Mouse (Mus musculus) right cerebral cortex, postnatal 4 days (tissue): ENCODE measurements at regions not wholly inside any gene's neighbourhood (a gene's known extent, or its start where the extent isn't known, plus 50 kb on each side); places are given as distances from the start of the nearest gene placed in this dataset.
A peak's percentile ranks its signal among the peaks of the same experiment; 100 is the strongest.

Experiments used
- DNase-seq: peaks from one replicate; pipeline ENCODE4 v3.0.0-alpha.2; 2022

DNA sequence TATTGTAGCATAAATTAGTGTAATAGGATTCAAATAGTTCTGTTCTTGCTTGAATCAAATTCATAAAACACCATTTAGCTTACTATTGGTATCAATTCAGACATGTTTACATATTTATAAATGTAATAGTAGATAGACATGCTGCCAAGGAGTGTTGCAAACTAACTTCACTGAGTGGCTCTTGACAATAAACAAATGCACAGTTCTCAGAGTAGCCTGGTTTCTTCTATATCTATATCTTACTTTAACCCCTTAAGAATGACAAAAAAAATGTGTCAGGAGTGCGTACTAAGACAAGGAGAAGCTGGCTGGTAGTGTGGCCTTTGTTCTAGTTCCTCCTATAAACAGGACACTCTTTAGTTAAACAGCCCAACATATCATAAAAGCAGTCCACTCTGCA lies 213.0 kb upstream of the Nrsn1 start:
- DNase-seq = no peak

DNA sequence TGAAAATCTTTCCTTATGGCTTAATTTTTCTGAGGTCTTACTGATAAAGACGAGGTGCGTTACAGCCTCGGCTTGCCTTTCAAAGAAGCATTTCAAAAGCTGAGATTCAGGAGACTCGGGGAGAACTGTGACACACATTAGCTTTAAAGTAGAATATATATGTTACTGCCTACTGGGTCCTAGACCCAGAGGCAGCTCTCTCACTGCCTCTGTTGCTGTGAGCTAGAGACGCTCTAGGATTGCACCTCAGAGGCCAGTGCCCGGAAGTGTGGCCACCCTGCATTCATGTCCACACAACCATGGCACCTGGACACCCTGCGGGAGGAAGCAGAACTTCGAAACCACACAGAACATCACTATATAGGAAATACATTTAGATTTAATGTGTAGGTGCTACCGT lies 181.6 kb upstream of the Nrsn1 start:
- no peak for DNase-seq

DNA sequence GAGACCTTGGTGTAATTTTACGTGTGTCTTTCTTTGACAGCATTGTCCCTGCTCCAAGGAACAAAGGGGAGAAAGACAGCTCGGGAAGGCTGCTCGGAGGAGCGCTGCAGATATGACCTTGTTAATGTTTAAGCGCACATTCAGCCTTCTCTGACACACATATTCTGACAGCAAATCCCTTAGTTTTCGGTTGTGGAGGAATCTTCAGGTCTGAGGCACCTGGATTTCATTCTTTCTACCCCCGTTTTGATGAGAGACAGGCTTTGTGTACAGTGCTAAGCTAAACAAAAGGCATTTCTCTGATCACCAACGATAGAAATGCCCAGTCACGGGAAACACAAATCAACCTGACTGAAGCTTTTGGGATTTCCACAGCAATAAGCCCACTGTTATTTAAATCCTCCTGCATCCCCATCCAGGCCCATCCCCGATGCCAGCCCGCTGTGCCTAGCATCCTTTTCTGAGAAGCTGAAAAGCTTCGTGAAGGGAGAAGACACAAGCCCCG lies 181.1 kb upstream of the Nrsn1 start:
- DNase-seq = peak; percentile 16

DNA sequence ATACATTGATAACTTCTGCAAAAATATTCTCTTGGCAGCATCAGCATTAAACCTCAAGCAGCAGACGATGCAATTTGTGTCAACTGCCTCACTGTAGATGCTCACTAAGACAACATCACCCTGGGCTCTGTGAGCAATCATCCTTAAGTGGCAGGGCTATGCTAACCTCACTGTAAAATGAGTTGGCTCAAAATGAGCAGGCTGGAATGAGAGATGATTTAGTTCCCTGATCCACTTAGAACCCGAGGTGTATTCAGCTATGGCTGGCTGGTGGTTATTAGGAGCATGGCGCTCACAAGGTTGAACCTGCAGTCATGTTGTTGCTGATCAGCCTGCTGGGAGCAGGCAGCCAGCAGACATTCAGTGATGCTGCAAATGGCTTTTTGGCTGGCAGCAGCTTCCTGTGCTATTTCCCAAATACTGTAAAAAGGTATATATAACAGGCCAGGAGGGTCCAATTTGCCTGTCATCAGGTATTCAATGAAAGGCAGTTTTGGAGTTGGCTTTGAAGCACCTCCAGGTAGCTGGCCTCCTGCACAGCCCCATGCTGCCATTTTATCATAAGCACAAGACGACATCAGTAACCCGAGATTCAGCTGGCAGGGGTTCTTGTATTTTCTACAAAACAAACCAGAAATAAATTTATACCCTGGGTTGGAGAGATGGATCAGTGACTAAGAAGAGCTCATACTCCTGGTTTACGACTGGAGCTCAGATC lies 159.6 kb upstream of the Nrsn1 start:
- DNase-seq = no peak

DNA sequence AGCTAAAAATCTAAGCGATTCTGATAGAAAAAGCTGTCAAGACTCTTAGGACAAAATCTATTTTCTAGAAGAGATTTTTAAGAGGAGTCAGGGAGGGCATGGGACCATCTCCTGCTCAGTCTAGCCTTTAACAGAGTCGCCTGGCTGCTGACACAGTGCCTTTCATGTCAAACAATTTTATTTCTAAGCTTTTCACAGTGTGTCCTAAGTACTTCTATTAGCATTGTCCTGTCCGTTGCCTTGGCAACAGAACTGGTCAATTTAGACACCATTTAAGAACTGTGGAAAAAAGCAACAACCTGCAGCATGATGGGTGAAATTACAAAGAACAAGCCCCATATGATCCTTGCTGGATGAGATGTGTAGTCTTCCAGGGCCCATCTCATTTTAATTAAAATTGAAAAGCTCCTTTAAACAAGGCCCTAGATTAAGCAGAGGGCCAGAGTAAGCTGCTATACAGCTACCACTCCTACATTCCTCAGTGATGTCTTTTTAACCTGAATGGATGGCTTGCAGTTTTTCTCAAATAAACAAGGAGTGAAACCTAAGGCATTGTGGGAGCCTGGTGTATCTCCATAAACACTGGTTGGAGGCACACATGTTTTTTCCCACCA lies 133.0 kb upstream of the Nrsn1 start:
- no peak for DNase-seq

DNA sequence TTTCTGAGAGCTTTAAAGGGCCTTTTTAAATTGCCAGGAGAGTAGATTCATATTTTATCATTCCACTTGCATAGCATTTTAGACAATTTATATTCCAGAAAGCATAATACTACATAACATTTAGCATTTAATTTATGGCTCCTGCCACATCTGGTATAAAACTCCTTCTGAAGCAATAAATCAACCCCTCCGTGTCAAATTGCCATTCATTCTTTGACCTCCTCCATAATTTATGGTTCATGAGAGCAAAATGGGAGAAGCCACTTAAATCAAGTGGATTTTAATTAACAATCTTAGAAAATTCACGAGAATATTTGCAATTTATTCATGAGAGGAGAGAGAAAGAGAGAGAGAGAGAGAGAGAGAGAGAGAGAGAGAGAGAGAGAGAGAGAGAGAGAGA lies 132.4 kb upstream of the Nrsn1 start:
- DNase-seq = no peak

DNA sequence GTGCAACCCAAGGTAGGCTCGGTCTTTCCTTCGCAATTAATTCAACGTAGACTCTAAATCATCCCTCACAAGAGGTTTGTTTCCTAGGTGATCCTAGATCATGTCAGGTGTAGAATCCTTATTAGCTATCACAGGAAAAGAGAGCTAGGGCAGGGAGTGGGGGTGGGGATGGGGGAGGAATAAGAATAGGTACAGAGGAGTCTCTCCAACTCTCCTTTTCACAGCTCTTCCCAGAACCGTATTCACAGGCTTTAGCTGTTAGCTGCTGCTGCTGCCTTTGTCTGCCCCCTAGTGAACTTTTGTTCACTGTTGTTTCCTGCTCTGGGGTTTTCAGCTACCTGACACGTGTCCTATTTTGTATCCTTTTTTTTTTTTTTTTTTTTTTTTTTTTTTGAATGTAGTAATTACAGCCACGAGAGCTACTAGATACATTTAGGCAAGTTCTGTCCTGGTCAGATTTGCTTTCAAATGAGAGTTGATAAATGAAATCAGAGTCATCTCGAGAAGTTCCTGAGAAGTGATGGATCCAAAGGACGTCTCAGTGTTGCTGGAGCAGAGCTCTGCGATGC lies 131.7 kb upstream of the Nrsn1 start:
- DNase-seq = no peak

DNA sequence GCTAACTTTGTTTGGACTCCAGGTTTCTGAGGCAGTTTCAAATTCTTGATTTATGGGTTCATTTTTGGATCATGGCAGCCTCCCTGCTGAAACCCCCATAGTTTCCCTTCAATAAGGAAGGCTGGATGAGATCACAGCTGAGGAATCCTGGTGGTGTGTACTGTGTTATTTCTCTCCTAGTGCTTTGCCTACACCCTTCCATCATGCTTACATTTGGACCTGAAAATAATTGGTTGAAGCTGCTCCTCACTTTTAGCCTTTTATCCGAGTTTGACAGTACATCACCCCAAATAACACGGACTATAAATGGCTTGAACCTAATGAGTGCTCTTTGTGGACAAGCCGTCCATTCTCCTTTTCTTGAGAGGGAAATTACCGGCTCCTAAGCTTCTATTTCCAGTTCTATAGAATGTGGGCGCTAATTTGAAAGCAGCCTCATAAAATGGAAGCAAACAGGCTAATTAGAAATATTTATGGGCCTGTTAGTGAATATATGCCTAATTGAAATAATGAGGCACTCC lies 122.5 kb upstream of the Nrsn1 start:
- DNase-seq = no peak

DNA sequence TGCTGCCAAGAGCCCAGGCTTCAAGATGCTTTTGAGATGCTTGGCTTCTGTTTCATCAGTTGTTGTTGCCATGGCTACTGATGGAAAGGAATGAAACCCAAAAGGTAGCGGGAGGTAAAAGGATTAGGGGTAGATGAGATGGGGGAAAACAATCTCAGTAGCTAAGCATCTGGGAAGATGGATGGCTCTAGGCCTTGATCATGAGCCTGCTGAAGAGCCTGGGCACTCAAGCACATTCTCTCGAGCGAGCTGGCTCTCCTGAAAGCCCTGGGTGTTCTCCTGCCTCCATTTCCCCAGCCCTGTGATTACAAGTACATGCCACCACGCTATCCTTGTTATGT lies 92.3 kb upstream of the Nrsn1 start:
- no peak for DNase-seq

DNA sequence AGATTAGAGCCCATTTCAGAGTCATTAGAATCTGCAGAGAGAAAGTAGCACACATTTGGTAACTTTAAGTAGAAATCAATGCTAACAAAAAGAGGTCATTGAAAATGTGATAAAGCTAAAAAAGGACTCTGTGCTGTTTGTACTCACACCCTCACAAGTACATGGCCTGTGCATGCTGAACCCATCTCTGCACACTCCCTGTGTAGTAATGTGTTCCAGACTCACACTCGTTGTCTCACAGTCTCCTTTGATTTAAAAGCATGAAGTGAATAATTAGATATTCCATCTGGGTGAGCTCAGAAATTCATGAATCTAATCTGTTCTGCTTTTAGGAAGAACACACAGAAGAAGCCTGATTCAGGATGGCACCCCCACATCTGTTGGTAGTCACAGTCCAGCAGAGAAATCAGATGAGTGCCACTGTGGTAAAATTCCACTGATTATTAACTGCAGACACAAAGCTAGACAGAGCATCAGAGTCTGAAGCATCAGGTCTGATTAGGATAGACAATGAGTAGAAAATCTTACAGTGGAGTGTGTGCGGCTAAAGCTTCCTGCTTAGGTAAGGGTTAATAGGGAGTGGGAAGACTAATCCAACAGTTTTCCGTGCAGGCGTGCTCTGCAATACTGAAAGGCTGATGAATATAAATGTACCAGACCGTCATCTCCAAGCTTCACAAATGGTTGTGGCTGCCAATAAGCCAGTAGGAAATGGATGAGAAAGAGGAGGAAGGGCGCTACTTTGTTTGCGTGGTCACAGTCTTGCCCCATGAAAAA lies 91.7 kb upstream of the Nrsn1 start:
- DNase-seq = peak; percentile 12

DNA sequence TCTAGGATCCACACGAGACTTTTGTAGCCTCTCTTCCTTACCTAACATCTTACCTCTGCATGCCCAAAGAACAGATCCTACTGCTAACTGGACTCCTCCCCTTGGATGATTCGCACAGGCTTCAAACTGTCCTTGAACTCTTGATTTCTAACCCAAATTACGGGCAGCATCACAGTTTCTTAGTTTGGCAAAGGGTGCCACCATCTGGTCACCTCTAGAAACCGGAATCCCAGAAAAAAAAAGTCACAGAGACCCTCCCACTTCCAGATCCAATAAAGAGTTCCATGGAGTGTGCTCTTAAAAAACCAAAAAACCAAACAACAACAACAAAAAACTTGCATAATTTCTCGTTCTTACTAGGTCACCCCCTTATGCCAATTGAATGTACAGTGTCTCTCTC lies 77.3 kb upstream of the Nrsn1 start:
- no peak for DNase-seq

DNA sequence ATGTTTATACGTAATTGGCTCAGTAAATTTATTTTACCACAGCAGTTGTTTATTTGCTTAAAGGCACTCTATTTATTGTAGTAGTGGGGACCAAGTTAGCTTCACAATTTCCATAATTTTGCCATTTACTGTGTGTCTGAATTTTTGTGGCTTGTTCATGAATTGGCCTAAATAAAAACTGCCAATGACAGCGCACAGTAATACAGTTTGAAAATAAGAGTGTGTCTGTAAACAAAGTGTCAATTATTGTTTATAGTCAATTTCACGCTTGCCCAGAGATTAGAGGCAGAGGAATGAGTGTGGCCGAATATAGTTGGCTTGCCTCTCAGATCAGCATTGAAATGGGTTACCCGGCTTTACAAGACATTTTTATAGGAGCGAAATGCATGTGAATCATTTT lies 73.0 kb upstream of the Nrsn1 start:
- no peak for DNase-seq

DNA sequence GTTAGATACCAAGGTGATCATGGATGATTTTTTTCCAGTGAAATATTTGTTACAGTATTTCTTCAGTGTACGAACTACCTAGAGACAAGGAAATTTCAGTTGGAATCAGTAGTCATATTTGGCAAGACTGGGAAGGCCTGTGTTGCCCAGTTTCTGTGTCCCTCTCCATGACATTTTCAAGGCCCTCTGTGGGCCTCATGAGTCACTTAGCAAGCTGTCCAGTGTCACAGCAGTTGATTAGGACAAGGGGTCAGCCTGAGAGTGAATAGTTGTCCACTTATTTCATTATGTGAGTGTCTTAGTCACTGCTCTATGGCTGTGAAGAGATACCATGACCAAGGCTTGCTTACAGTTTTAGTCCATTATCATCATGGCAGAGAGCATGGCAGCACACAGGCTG lies 71.5 kb upstream of the Nrsn1 start:
- no peak for DNase-seq

DNA sequence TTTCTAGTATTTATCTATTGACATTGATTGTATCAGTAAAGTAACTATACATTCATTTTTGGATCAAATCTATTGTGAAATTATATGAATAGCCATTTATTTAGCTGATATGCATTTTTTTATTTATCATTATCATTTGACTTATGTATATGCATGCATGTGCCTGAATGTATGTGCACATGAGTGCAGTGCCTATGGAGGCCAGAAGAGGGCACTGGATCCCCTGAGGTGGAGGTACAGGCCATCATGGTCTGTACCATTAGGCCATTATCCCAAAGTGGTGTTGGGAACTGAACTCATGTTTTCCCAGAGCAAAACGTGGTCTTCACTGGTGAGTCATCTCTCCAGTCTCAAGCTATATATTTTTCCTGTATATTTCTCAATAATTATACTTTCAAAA lies 63.5 kb upstream of the Nrsn1 start:
- no peak for DNase-seq
